Mouse (Mus musculus) liver, adult (tissue): ENCODE measurements at regions not wholly inside any gene's neighbourhood (a gene's known extent, or its start where the extent isn't known, plus 50 kb on each side); places are given as distances from the start of the nearest gene placed in this dataset.

Source experiments
- GATA4 ChIP-seq: IDR thresholded peaks from 2 replicates; pipeline ENCODE4 v1.6.1; 2014; ENCODE audit warnings: mild to moderate bottlenecking, low read length; ENCODE audit not compliant: insufficient replicate concordance

DNA sequence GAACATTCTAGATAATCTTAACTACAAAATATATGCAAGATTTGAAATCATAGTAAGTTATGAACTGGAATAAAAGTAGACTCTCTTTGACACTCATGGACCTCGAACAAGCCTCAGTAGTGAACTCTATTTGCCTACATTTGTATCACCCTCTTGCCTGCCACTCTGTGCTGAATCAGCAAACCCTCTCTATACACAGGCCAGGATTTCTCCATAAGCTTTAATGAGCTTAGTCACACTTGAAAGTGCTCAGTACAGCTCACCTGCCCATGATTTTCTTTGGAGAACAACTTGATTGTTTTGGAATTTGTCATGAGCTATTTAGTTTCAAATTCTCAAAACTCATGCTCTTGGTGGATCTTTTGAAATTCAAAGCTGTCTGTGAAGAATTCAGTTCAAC, 361.0 kb downstream of the Pdgfc start:
- no peak for TF ChIP-seq GATA4

DNA sequence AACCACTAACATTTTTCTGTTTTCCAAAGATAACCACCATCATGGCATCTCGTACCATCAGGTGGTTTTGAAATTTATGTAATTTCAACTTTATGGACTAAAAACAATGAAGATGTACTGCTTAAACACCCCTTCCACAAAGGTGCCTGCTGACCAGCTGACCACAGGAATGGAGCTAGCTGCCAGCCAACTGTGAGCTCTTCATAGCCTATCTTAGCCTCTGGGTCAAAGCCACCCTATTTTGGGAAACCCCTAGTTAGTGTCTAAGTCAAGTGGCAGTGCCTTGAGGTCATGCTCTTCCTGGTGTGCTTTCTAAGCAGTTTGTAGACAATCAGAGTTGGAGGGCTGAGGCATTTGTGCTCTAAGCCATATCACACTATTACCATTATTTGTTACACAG, 364.8 kb downstream of the Pdgfc start:
- TF ChIP-seq GATA4 = no peak

DNA sequence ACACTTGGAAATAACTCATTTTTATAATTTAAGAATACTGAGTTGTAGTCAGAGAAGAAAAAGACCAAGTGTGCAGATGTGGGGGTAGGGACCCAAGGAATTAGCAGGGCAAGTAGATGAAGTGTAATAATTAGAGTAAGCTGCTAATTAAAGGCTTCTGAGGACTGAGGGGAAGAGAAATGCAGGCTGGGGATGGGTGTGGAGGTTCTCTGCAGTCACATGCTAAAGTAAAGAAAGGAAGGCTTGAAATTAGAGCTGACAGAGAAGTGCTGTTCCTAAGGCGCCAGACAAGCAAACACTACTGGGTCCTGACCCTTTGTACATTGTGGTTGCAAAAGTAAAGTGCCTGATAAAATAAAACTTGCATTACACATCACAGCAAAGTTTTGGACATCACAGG, 372.7 kb downstream of the Pdgfc start:
- TF ChIP-seq GATA4 = no peak

DNA sequence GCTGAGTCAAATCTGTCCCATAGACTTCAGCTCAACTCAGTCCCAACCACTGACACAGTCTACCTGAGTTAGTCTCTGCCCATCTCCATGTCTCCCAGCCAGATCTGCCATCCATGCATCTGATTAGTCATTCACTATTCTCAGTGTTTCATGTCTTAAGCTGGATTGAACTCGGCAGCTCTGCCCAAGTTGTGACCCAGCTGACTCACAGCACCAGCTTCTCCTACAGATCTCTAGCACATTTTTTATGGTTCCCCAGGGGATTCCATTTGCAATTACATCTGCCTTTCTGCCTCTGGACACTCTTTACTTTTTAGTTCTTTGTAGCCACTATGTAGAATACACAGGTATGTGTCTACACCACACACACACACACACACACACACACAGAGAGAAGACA, 385.7 kb downstream of the Pdgfc start:
- no peak for TF ChIP-seq GATA4

DNA sequence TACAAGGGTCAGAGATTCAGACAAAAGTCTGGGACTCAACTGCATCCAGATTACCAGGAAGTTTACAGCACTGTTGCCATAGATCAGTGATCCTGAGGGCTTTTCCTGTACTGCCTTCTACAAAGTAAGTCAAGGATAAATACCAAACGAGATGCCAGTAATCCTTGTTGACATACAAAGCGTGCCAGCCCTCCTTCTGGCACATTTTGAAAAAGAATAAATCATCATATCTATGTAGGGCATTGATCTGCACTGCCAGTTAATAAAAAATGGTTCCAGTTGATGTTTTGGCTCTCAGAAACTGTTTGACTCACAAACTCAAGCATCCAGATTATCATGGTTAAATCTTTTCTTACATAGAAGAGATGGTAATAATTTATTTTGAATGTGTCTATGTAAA, 390.5 kb downstream of the Pdgfc start:
- TF ChIP-seq GATA4 = peak; percentile 94
